Mouse (Mus musculus) intestine, postnatal 0 days (tissue): Measurements from ENCODE around the gene Xrcc4. TPM values are rescaled to one million over a fixed set of nuclear protein-coding genes. Genes with fewer than 3 reads are reported as not detected.

ENCODE experiments used
- ATAC-seq: fragments of 200-750 bp; cut with Nextera tagmentation; 2 replicates; pipeline ENCODE4 v1.8.0; 2017; ENCODE audit warnings: mild to moderate bottlenecking, moderate TSS enrichment, moderate library complexity
- H3K27ac ChIP-seq: fragments of 300-500 bp; sonication (generic); 2 replicates; pipeline ENCODE4 v1.5.1; 2014; ENCODE audit warnings: mild to moderate bottlenecking, low read depth, low read length, moderate library complexity
- H3K27me3 ChIP-seq: fragments of 300-500 bp; sonication (generic); replicated peaks from 2 replicates; pipeline ENCODE4 v1.6.1; 2014; ENCODE audit warnings: low read length, mixed read lengths; ENCODE audit not compliant: control insufficient read depth, insufficient read depth
- H3K36me3 ChIP-seq: fragments of 300-500 bp; sonication (generic); 2 replicates; pipeline ENCODE4 v1.6.1; 2014; ENCODE audit warnings: mild to moderate bottlenecking, moderate library complexity; ENCODE audit not compliant: control insufficient read depth, insufficient read depth
- H3K4me1 ChIP-seq: fragments of 300-500 bp; sonication (generic); replicated peaks from 2 replicates; pipeline ENCODE4 v1.6.1; 2014; ENCODE audit warnings: antibody characterized with exemption, low read length, mixed read lengths; ENCODE audit not compliant: control insufficient read depth, insufficient read depth
- H3K4me2 ChIP-seq: fragments of 300-500 bp; sonication (generic); replicated peaks from 2 replicates; pipeline ENCODE4 v1.6.1; 2014; ENCODE audit warnings: low read depth, mild to moderate bottlenecking, moderate library complexity
- H3K4me3 ChIP-seq: fragments of 300-500 bp; sonication (generic); 2 replicates; pipeline ENCODE4 v1.5.1; 2014; ENCODE audit warnings: low read depth, low read length
- H3K9ac ChIP-seq: fragments of 300-500 bp; sonication (generic); 2 replicates; pipeline ENCODE4 v1.6.1; 2014; ENCODE audit warnings: mild to moderate bottlenecking, low read depth, low read length
- H3K9me3 ChIP-seq: fragments of 300-500 bp; sonication (generic); 2 replicates; pipeline ENCODE4 v1.6.1; 2016; ENCODE audit warnings: mixed run types; ENCODE audit not compliant: control insufficient read depth
- CTCF ChIP-seq: sonication (generic); IDR thresholded peaks from 2 replicates; pipeline ENCODE4 v1.5.1; 2016; ENCODE audit warnings: low read depth, mild to moderate bottlenecking, control low read depth, antibody characterized with exemption, moderate library complexity
- WGBS: fragments of 180-500 bp; shearing (Covaris S2); extraction: QIAGEN DNeasy Blood & Tissue Kit; methylation state at CpG from one replicate; pipeline ENCODE4 v1.1.7; 2014; 5-methylcytosine and 5-hydroxymethylcytosine counted together
- polyA plus RNA-seq: library from polyadenylated mRNA; unstranded; fragments of >200 nt; fragmentation: Nextera tagmentation; extraction: Ambion mirVana; gene quantifications from 2 replicates; pipeline ENCODE4 v1.2.1, GENCODE M21; 2015

Xrcc4 gene
- polyA plus RNA-seq, 1 experiment from 2014 or later, result 14.8 TPM

GRCm38 (mm10) chr13:90089825-90090183, 396 bp upstream of the Xrcc4 start:
- H3K4me2 ChIP-seq, result peak overlapping the region; percentile 87
- peak overlapping the region; percentile 62 for H3K4me3 ChIP-seq
- TF ChIP-seq CTCF, result no peak
- H3K9ac ChIP-seq, result peak overlapping the region; percentile 57
- H3K9me3 ChIP-seq, result no peaks in the 10 kb centered on the region
- H3K4me1 ChIP-seq, result no peaks in the 10 kb centered on the region
- ATAC-seq, result peak; percentile 54
- H3K27ac ChIP-seq, result peak overlapping the region; percentile 83
- 0% methylated on average over 27 of the region's 27 CpGs for WGBS
- no peaks in the 10 kb centered on the region for H3K36me3 ChIP-seq
- H3K27me3 ChIP-seq, result no peaks in the 10 kb centered on the region

GRCm38 (mm10) chr13:90061877-90062276, 27.5 kb downstream of the Xrcc4 start:
- 84% methylated on average over 1 of the region's 1 CpGs for WGBS
- Histone ChIP-seq H3K9ac (no peak overlapping the region), H3K9me3 (no peaks in the 10 kb centered on the region), H3K4me3 (no peak overlapping the region), H3K27me3 (no peaks in the 10 kb centered on the region), H3K36me3 (no peaks in the 10 kb centered on the region), H3K4me2 (no peak overlapping the region), H3K4me1 (no peaks in the 10 kb centered on the region), H3K27ac (no peak overlapping the region)
- ATAC-seq, result no peak
- TF ChIP-seq CTCF, result no peak

- Histone ChIP-seq H3K36me3 (no peaks in the 10 kb centered on the region), H3K4me2 (no peak overlapping the region), H3K4me3 (no peak overlapping the region), H3K27ac (no peak overlapping the region), H3K9me3 (no peaks in the 10 kb centered on the region), H3K4me1 (no peaks in the 10 kb centered on the region), H3K27me3 (no peaks in the 10 kb centered on the region), H3K9ac (no peak overlapping the region)
- ATAC-seq, result no peak
- TF ChIP-seq CTCF, result no peak
- 86% methylated on average over 3 of the region's 3 CpGs for WGBS
These were observed 37.0 kb downstream of the Xrcc4 start for GRCm38 (mm10) chr13:90052408-90052807.

- Histone ChIP-seq H3K4me1 (no peaks in the 10 kb centered on the region), H3K9ac (no peak overlapping the region), H3K36me3 (no peaks in the 10 kb centered on the region), H3K4me3 (no peak overlapping the region), H3K4me2 (no peak overlapping the region), H3K9me3 (no peaks in the 10 kb centered on the region), H3K27ac (no peak overlapping the region), H3K27me3 (no peaks in the 10 kb centered on the region)
- no peak for ATAC-seq
- WGBS, result 79% methylated on average over 6 of the region's 6 CpGs
- TF ChIP-seq CTCF, result peak; percentile 41
These were observed 37.7 kb downstream of the Xrcc4 start for GRCm38 (mm10) chr13:90051735-90052134.

GRCm38 (mm10) chr13:90039613-90040012, 49.8 kb downstream of the Xrcc4 start:
- 23% methylated on average over 2 of the region's 2 CpGs for WGBS
- no peak for TF ChIP-seq CTCF
- no peaks in the 10 kb centered on the region for H3K9me3 ChIP-seq
- no peak overlapping the region for H3K9ac ChIP-seq
- no peak overlapping the region for H3K4me3 ChIP-seq
- no peak overlapping the region for H3K27ac ChIP-seq
- H3K36me3 ChIP-seq, result no peaks in the 10 kb centered on the region
- no peaks in the 10 kb centered on the region for H3K4me1 ChIP-seq
- no peaks in the 10 kb centered on the region for H3K27me3 ChIP-seq
- no peak overlapping the region for H3K4me2 ChIP-seq
- no peak for ATAC-seq

GRCm38 (mm10) chr13:90032977-90033376, 56.4 kb downstream of the Xrcc4 start:
- no peak overlapping the region for H3K9ac ChIP-seq
- no peak overlapping the region for H3K4me2 ChIP-seq
- no peak overlapping the region for H3K27ac ChIP-seq
- no peak for TF ChIP-seq CTCF
- no peak overlapping the region for H3K4me3 ChIP-seq
- no peaks in the 10 kb centered on the region for H3K36me3 ChIP-seq
- H3K9me3 ChIP-seq, result no peaks in the 10 kb centered on the region
- H3K4me1 ChIP-seq, result no peaks in the 10 kb centered on the region
- WGBS, result 72% methylated on average over 4 of the region's 4 CpGs
- H3K27me3 ChIP-seq, result no peaks in the 10 kb centered on the region
- no peak for ATAC-seq

- no peak overlapping the region for H3K4me3 ChIP-seq
- H3K27ac ChIP-seq, result no peak overlapping the region
- no peak for ATAC-seq
- no peaks in the 10 kb centered on the region for H3K27me3 ChIP-seq
- H3K9me3 ChIP-seq, result no peaks in the 10 kb centered on the region
- no peaks in the 10 kb centered on the region for H3K36me3 ChIP-seq
- WGBS, result 57% methylated on average over 2 of the region's 2 CpGs
- H3K4me2 ChIP-seq, result no peak overlapping the region
- no peak for TF ChIP-seq CTCF
- H3K4me1 ChIP-seq, result no peaks in the 10 kb centered on the region
- no peak overlapping the region for H3K9ac ChIP-seq
These were observed 56.9 kb downstream of the Xrcc4 start for GRCm38 (mm10) chr13:90032523-90032922.
